ENCODE assay signal across 18 mouse cellular contexts in the genomic region with DNA sequence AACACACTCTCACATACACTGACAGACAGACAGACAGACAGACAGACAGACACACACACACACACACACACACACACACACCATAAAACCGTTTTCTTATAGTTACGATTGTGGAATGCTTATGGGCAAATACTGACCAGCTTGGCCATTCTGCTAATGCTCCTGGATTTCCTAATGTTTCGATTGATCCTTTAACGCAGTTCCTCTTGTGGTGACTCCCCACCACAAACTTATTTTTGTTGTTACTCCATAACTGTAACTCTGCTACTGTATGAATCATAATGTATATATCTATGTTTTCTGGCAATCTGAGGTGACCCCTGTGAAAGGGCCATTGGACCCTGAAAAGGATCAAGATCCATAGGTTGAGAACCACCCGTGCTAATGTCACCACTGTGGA.
"Had no signal": no experiment of that assay in that cellular context is flagged by ENCODE, and none has a peak within 500 bp of the region (broad histone marks: within the 10 kb centered on the region; RNA-seq: fewer than 3 reads in every experiment).

No protein-coding gene starts in this region.

- H3K4me3 ChIP-seq: liver, embryonic 13.5 days; liver, embryonic 15.5 days; megakaryocyte, embryonic 14.5 days; midbrain, embryonic 13.5 days; midbrain, embryonic 15.5 days; neural tube, embryonic 13.5 days; neural tube, embryonic 15.5 days had no signal

- DNase-seq: liver, embryonic 13.5 days; lung, adult 18-20 months; lung, embryonic 14.5 days; lung, postnatal 10 days; lung, postnatal 4 days; retina, postnatal 1 day; right cerebral cortex, adult 18-20 months; right cerebral cortex, postnatal 25 days; right cerebral cortex, postnatal 4 days; spleen, adult 18-20 months; thymus, adult 18-20 months; thymus, postnatal 36 days had no signal

- H3K27ac ChIP-seq: liver, embryonic 13.5 days; liver, embryonic 15.5 days; midbrain, embryonic 13.5 days; midbrain, embryonic 15.5 days; neural tube, embryonic 13.5 days; neural tube, embryonic 15.5 days had no signal

- ATAC-seq: midbrain, embryonic 13.5 days; midbrain, embryonic 15.5 days had no signal

- H3K4me1 ChIP-seq: liver, embryonic 13.5 days; liver, embryonic 15.5 days; midbrain, embryonic 15.5 days had no signal
